Mouse (Mus musculus): Measurements from ENCODE around the gene Ctcf.

Gene Ctcf

GRCm38 (mm10) chr8:105700966-105701824, 64.8 kb downstream of the Ctcf start, which contains the start of the genes Acd and Pard6a:
Gene Acd (minus strand): TSS chr8:105701102.
Gene Pard6a (plus strand): TSS chr8:105701148.
- peak; percentile 83 for DNase-seq (ENCODE audit: low read depth)

- no peak for DNase-seq (ENCODE audit: low read depth)
Measured at GRCm38 (mm10) chr8:105702001-105702401, 65.6 kb downstream of the Ctcf start.

- no peak for DNase-seq (ENCODE audit: low read depth)
Measured at GRCm38 (mm10) chr8:105702731-105703415, 66.5 kb downstream of the Ctcf start.

GRCm38 (mm10) chr8:105704146-105704812, 67.9 kb downstream of the Ctcf start:
- no peak for DNase-seq (ENCODE audit: low read depth)

GRCm38 (mm10) chr8:105704955-105705354, 68.6 kb downstream of the Ctcf start:
- no peak for DNase-seq (ENCODE audit: low read depth)

- no peak for DNase-seq (ENCODE audit: low read depth)
Measured at GRCm38 (mm10) chr8:105706426-105706825, 70.1 kb downstream of the Ctcf start.

GRCm38 (mm10) chr8:105707498-105708403, 71.4 kb downstream of the Ctcf start, which contains the start of the genes 4933405L10Rik and Enkd1:
Gene 4933405L10Rik (plus strand): TSS chr8:105707655.
Gene Enkd1 (minus strand): TSS chr8:105708210.
- peak; percentile 56 for DNase-seq (ENCODE audit: low read depth)

- DNase-seq (ENCODE audit: low read depth) = no peak
Measured at GRCm38 (mm10) chr8:105708675-105709074, 72.3 kb downstream of the Ctcf start.

GRCm38 (mm10) chr8:105709317-105709716, 72.9 kb downstream of the Ctcf start:
- DNase-seq (ENCODE audit: low read depth) = no peak

- DNase-seq (ENCODE audit: low read depth) = no peak
Measured at GRCm38 (mm10) chr8:105712286-105712685, 75.9 kb downstream of the Ctcf start.

GRCm38 (mm10) chr8:105714139-105714538, 77.8 kb downstream of the Ctcf start:
- peak; percentile 57 for DNase-seq (ENCODE audit: low read depth)

GRCm38 (mm10) chr8:105715042-105715441, 78.7 kb downstream of the Ctcf start:
- DNase-seq (ENCODE audit: low read depth) = no peak

GRCm38 (mm10) chr8:105716302-105716945, 80.1 kb downstream of the Ctcf start:
- no peak for DNase-seq (ENCODE audit: low read depth)

GRCm38 (mm10) chr8:105719637-105720036, 83.3 kb downstream of the Ctcf start:
- no peak for DNase-seq (ENCODE audit: low read depth)

GRCm38 (mm10) chr8:105722861-105723260, 86.5 kb downstream of the Ctcf start:
- DNase-seq (ENCODE audit: low read depth) = no peak

- DNase-seq (ENCODE audit: low read depth) = no peak
Measured at GRCm38 (mm10) chr8:105725726-105726125, 89.4 kb downstream of the Ctcf start.

- DNase-seq (ENCODE audit: low read depth) = no peak
Measured at GRCm38 (mm10) chr8:105727397-105728124, 91.2 kb downstream of the Ctcf start.

- no peak for DNase-seq (ENCODE audit: low read depth)
Measured at GRCm38 (mm10) chr8:105732186-105732585, 95.8 kb downstream of the Ctcf start.

Data from fibroblast of lung, adult 2 months (primary cell).